Mouse (Mus musculus): Measurements from ENCODE around the gene Adamts18. TPM values are rescaled to one million over a fixed set of nuclear protein-coding genes. Genes with fewer than 3 reads are reported as not detected.

Gene Adamts18
- polyA plus RNA-seq, 1 experiment from 2014 or later, result 3.0 TPM

- Histone ChIP-seq H3K9me3 (ENCODE audit: control insufficient read depth, low read length) (no peaks in the 10 kb centered on the region), H3K27me3 (ENCODE audit: control insufficient read depth, insufficient read depth, low read length) (no peaks in the 10 kb centered on the region), H3K4me1 (ENCODE audit: control insufficient read depth, insufficient read depth, low read length) (no peaks in the 10 kb centered on the region), H3K4me3 (replicated peaks; ENCODE audit: low read depth, low read length) (no peak overlapping the region), H3K9ac (replicated peaks; ENCODE audit: low read length) (no peak overlapping the region), H3K36me3 (ENCODE audit: control insufficient read depth, insufficient read depth, low read length) (no peaks in the 10 kb centered on the region), H3K4me2 (ENCODE audit: low read length) (no peak overlapping the region), H3K27ac (replicated peaks; ENCODE audit: low read depth, low read length) (no peak overlapping the region)
- no peak for DNase-seq
- WGBS, result 88% methylated on average over 13 of the region's 13 CpGs
- ATAC-seq (ENCODE audit: low FRiP score, low TSS enrichment), result no peak
These were observed 56.7 kb downstream of the Adamts18 start for GRCm38 (mm10) chr8:113791856-113792255.

DNA sequence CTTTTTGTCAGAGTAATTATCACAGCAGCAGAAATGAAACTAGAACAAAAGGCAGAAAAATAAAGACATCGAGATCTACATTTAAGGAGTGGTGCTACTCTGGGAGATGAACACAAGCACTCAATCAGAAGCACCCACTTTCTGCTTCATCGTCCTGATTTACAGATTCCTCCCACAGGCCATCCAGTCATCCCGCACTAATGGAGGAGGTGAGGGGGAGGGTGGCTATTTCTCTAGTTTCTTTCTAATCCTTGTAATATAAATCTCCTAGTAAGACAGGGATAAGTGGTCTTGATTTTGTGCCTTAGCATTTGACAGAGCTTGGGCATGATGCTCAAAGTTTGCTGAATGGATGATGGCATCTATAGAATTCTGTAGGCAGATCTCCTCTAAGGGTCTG lies 57.5 kb downstream of the Adamts18 start:
- Histone ChIP-seq H3K4me1 (ENCODE audit: control insufficient read depth, insufficient read depth, low read length) (no peaks in the 10 kb centered on the region), H3K4me3 (replicated peaks; ENCODE audit: low read depth, low read length) (no peak overlapping the region), H3K27ac (replicated peaks; ENCODE audit: low read depth, low read length) (no peak overlapping the region), H3K27me3 (ENCODE audit: control insufficient read depth, insufficient read depth, low read length) (no peaks in the 10 kb centered on the region), H3K36me3 (ENCODE audit: control insufficient read depth, insufficient read depth, low read length) (no peaks in the 10 kb centered on the region), H3K9ac (replicated peaks; ENCODE audit: low read length) (no peak overlapping the region), H3K4me2 (ENCODE audit: low read length) (no peak overlapping the region), H3K9me3 (ENCODE audit: control insufficient read depth, low read length) (no peaks in the 10 kb centered on the region)
- ATAC-seq (ENCODE audit: low FRiP score, low TSS enrichment) (no peak), DNase-seq (no peak)
- 88% methylated on average over 3 of the region's 3 CpGs for WGBS

DNA sequence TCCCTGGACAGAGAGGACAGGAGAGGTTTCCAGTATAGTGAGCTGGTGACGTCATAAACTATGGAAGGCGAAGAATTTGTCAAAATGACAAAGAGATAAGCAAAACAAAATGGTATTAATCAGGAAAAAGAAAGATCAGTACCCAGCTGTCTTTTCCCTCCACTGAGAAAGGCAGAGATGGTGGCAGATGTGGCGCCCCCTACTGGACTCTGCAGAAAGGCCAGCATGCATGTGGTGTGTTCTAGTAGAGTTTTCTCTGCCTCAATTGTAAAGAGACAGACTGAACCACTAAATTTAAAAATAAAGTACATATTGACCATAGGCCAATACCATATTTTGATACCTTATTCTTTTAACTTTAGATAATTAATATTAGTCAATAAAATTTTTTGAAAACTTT lies 64.8 kb downstream of the Adamts18 start:
- no peak overlapping the region for H3K4me3 ChIP-seq (replicated peaks; ENCODE audit: low read depth, low read length)
- no peak for ATAC-seq (ENCODE audit: low FRiP score, low TSS enrichment)

DNA sequence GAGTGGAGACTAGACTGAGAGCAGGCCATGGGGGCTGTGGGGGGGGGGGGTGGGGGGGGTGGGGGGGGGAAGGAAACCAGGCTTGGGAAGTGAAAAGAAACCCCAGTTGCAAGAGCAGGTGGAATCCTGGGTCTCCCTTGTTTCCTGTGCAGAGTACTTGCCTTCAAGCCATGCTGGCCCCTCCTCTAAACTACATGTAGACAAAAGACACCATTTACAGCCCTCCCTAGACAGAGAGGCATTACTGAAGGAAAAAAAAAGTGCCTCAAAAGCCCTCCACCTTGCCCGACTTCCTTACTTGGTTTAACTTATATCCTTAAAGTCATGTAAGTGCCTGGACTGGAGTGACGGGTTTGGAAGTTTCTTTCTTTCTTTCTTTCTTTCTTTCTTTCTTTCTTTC lies 67.0 kb downstream of the Adamts18 start:
- H3K4me1 ChIP-seq (ENCODE audit: control insufficient read depth, insufficient read depth, low read length), result no peaks in the 10 kb centered on the region
- no peak for ATAC-seq (ENCODE audit: low FRiP score, low TSS enrichment)
- WGBS, result 41% methylated on average over 2 of the region's 2 CpGs

More for the DNA sequence above, 64.8 kb downstream of the Adamts18 start:
- Histone ChIP-seq H3K4me2 (ENCODE audit: low read length) (no peak overlapping the region), H3K27ac (replicated peaks; ENCODE audit: low read depth, low read length) (no peak overlapping the region), H3K9me3 (ENCODE audit: control insufficient read depth, low read length) (no peaks in the 10 kb centered on the region), H3K4me1 (ENCODE audit: control insufficient read depth, insufficient read depth, low read length) (no peaks in the 10 kb centered on the region), H3K36me3 (ENCODE audit: control insufficient read depth, insufficient read depth, low read length) (no peaks in the 10 kb centered on the region), H3K27me3 (ENCODE audit: control insufficient read depth, insufficient read depth, low read length) (no peaks in the 10 kb centered on the region), H3K9ac (replicated peaks; ENCODE audit: low read length) (no peak overlapping the region)
- no peak for DNase-seq
- WGBS, result 89% methylated on average over 3 of the region's 3 CpGs

DNA sequence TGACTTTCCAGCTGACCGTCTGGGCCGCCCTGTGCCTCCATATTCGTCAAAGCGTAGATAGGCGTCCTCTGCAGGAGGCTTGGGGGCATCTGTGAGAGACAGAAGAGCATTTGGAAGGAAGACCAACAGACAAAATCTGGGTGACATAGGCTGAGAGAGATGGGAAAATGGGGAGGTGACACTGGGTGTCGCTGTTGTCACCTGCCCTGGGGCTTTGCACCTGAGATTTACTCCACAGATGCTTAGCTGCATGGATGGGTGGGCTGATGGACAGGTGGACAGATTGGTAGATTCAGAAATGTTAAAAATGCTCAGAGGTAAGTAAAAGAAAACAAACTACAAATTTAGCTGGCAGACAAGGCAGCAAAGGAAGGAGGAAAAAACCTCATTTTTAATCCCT lies 73.2 kb downstream of the Adamts18 start:
- 83% methylated on average over 6 of the region's 6 CpGs for WGBS
- no peaks in the 10 kb centered on the region for H3K27me3 ChIP-seq (ENCODE audit: control insufficient read depth, insufficient read depth, low read length)
- H3K36me3 ChIP-seq (ENCODE audit: control insufficient read depth, insufficient read depth, low read length), result no peaks in the 10 kb centered on the region
- no peak overlapping the region for H3K4me3 ChIP-seq (replicated peaks; ENCODE audit: low read depth, low read length)
- no peak overlapping the region for H3K9ac ChIP-seq (replicated peaks; ENCODE audit: low read length)
- no peak overlapping the region for H3K4me2 ChIP-seq (ENCODE audit: low read length)
- no peaks in the 10 kb centered on the region for H3K4me1 ChIP-seq (ENCODE audit: control insufficient read depth, insufficient read depth, low read length)
- H3K9me3 ChIP-seq (ENCODE audit: control insufficient read depth, low read length), result no peaks in the 10 kb centered on the region
- ATAC-seq (ENCODE audit: low FRiP score, low TSS enrichment) (no peak), DNase-seq (peak; percentile 0)
- H3K27ac ChIP-seq (replicated peaks; ENCODE audit: low read depth, low read length), result no peak overlapping the region

More for the DNA sequence above, 67.0 kb downstream of the Adamts18 start:
- no peaks in the 10 kb centered on the region for H3K27me3 ChIP-seq (ENCODE audit: control insufficient read depth, insufficient read depth, low read length)
- H3K36me3 ChIP-seq (ENCODE audit: control insufficient read depth, insufficient read depth, low read length), result no peaks in the 10 kb centered on the region
- H3K4me2 ChIP-seq (ENCODE audit: low read length), result no peak overlapping the region
- no peak overlapping the region for H3K27ac ChIP-seq (replicated peaks; ENCODE audit: low read depth, low read length)
- H3K4me3 ChIP-seq (replicated peaks; ENCODE audit: low read depth, low read length), result no peak overlapping the region
- DNase-seq, result peak; percentile 0
- no peaks in the 10 kb centered on the region for H3K9me3 ChIP-seq (ENCODE audit: control insufficient read depth, low read length)
- H3K9ac ChIP-seq (replicated peaks; ENCODE audit: low read length), result no peak overlapping the region

- Histone ChIP-seq H3K27ac (replicated peaks; ENCODE audit: low read depth, low read length) (no peak overlapping the region), H3K4me3 (replicated peaks; ENCODE audit: low read depth, low read length) (no peak overlapping the region), H3K36me3 (ENCODE audit: control insufficient read depth, insufficient read depth, low read length) (no peaks in the 10 kb centered on the region), H3K4me1 (ENCODE audit: control insufficient read depth, insufficient read depth, low read length) (no peaks in the 10 kb centered on the region), H3K9me3 (ENCODE audit: control insufficient read depth, low read length) (no peaks in the 10 kb centered on the region), H3K9ac (replicated peaks; ENCODE audit: low read length) (no peak overlapping the region), H3K4me2 (ENCODE audit: low read length) (no peak overlapping the region), H3K27me3 (ENCODE audit: control insufficient read depth, insufficient read depth, low read length) (no peaks in the 10 kb centered on the region)
- no peak for ATAC-seq (ENCODE audit: low FRiP score, low TSS enrichment)
- WGBS, result 38% methylated on average over 8 of the region's 8 CpGs
- peak; percentile 2 for DNase-seq
These were observed 79.6 kb downstream of the Adamts18 start for GRCm38 (mm10) chr8:113768861-113769410.

GRCm38 (mm10) chr8:113765121-113765520 lies 83.4 kb downstream of the Adamts18 start:
- no peak overlapping the region for H3K27ac ChIP-seq (replicated peaks; ENCODE audit: low read depth, low read length)
- no peaks in the 10 kb centered on the region for H3K4me1 ChIP-seq (ENCODE audit: control insufficient read depth, insufficient read depth, low read length)
- H3K9ac ChIP-seq (replicated peaks; ENCODE audit: low read length), result no peak overlapping the region
- no peaks in the 10 kb centered on the region for H3K9me3 ChIP-seq (ENCODE audit: control insufficient read depth, low read length)
- no peaks in the 10 kb centered on the region for H3K36me3 ChIP-seq (ENCODE audit: control insufficient read depth, insufficient read depth, low read length)
- 63% methylated on average over 4 of the region's 4 CpGs for WGBS
- H3K4me2 ChIP-seq (ENCODE audit: low read length), result no peak overlapping the region
- DNase-seq (no peak), ATAC-seq (ENCODE audit: low FRiP score, low TSS enrichment) (no peak)
- H3K27me3 ChIP-seq (ENCODE audit: control insufficient read depth, insufficient read depth, low read length), result no peaks in the 10 kb centered on the region
- H3K4me3 ChIP-seq (replicated peaks; ENCODE audit: low read depth, low read length), result no peak overlapping the region

DNA sequence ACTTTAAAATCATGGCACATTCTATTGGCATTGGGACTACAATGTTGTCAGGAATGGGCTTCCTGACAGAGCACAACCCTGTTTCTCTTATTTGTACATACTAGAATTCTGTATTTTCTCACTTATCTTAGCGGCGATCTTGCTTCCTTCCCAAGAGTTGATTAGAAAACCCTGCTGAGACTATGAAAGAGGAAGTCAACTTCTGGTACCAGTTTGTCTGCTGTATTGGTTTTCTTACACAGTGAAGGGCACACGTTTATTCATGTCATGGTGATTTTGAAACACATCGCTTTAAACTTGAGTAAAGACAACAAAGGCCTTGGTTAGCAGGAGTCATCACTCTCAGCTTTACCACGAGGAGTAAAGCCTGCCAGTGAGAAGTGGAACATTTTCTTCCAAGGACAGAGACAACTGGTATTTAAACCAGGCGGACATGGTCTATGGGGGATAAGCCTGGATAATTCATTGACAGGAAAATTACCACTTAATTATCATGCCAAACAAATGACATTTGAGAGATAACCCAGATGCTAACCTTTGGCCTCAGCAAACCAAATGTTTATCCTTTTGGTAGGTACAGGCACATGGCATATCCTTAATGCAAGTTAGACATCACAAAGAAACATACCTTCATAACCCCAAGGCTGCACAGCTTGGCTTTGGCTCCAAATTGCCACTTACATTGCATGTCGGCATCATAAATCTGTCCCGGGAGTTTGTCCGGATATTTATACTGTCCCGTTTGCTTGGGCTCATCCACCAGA lies 84.8 kb downstream of the Adamts18 start:
- Histone ChIP-seq H3K9ac (replicated peaks; ENCODE audit: low read length) (no peak overlapping the region), H3K36me3 (ENCODE audit: control insufficient read depth, insufficient read depth, low read length) (no peaks in the 10 kb centered on the region), H3K4me2 (ENCODE audit: low read length) (no peak overlapping the region), H3K4me1 (ENCODE audit: control insufficient read depth, insufficient read depth, low read length) (no peaks in the 10 kb centered on the region), H3K4me3 (replicated peaks; ENCODE audit: low read depth, low read length) (no peak overlapping the region), H3K27me3 (ENCODE audit: control insufficient read depth, insufficient read depth, low read length) (no peaks in the 10 kb centered on the region), H3K27ac (replicated peaks; ENCODE audit: low read depth, low read length) (no peak overlapping the region), H3K9me3 (ENCODE audit: control insufficient read depth, low read length) (no peaks in the 10 kb centered on the region)
- no peak for DNase-seq
- ATAC-seq (ENCODE audit: low FRiP score, low TSS enrichment), result no peak
- 79% methylated on average over 10 of the region's 10 CpGs for WGBS

- DNase-seq, result no peak
- Histone ChIP-seq H3K9ac (replicated peaks; ENCODE audit: low read length) (no peak overlapping the region), H3K4me1 (ENCODE audit: control insufficient read depth, insufficient read depth, low read length) (no peaks in the 10 kb centered on the region), H3K4me2 (ENCODE audit: low read length) (no peak overlapping the region), H3K4me3 (replicated peaks; ENCODE audit: low read depth, low read length) (no peak overlapping the region), H3K9me3 (ENCODE audit: control insufficient read depth, low read length) (no peaks in the 10 kb centered on the region), H3K27ac (replicated peaks; ENCODE audit: low read depth, low read length) (no peak overlapping the region), H3K27me3 (ENCODE audit: control insufficient read depth, insufficient read depth, low read length) (no peaks in the 10 kb centered on the region), H3K36me3 (ENCODE audit: control insufficient read depth, insufficient read depth, low read length) (no peaks in the 10 kb centered on the region)
- no peak for ATAC-seq (ENCODE audit: low FRiP score, low TSS enrichment)
- 87% methylated on average over 6 of the region's 6 CpGs for WGBS
These were observed 86.4 kb downstream of the Adamts18 start for GRCm38 (mm10) chr8:113762101-113762500.

Measured in midbrain, embryonic 14.5 days (tissue).